Mouse (Mus musculus) kidney, postnatal 0 days (tissue): ENCODE data around the gene Ggact. TPM values are rescaled to one million over a fixed set of nuclear protein-coding genes. Genes with fewer than 3 reads are reported as not detected.

Experiments
- ATAC-seq: fragments of 200-750 bp; cut with Nextera tagmentation; replicated peaks from 2 replicates; pipeline ENCODE4 v1.8.0; 2017; ENCODE audit warnings: low read depth, moderate number of reproducible peaks, moderate TSS enrichment, moderate library complexity; ENCODE audit not compliant: low FRiP score
- DNase-seq: peaks from one replicate; pipeline ENCODE4 v3.0.0-alpha.2; 2016; ENCODE audit warnings: low spot score
- H3K27ac ChIP-seq: fragments of 300-500 bp; sonication (generic); 2 replicates; pipeline ENCODE4 v1.5.1; 2014; ENCODE audit warnings: mild to moderate bottlenecking
- H3K27me3 ChIP-seq: fragments of 300-500 bp; sonication (generic); 2 replicates; pipeline ENCODE4 v1.6.1; 2014; ENCODE audit warnings: low read length, mixed read lengths; ENCODE audit not compliant: insufficient read depth
- H3K36me3 ChIP-seq: fragments of 300-500 bp; sonication (generic); 2 replicates; pipeline ENCODE4 v1.6.1; 2014; ENCODE audit warnings: low read length, mixed read lengths; ENCODE audit not compliant: insufficient read depth
- H3K4me1 ChIP-seq: fragments of 300-500 bp; sonication (generic); replicated peaks from 2 replicates; pipeline ENCODE4 v1.6.1; 2014; ENCODE audit warnings: antibody characterized with exemption, low read length, mixed read lengths; ENCODE audit not compliant: insufficient read depth
- H3K4me2 ChIP-seq: fragments of 300-500 bp; sonication (generic); 2 replicates; pipeline ENCODE4 v1.6.1; 2014; ENCODE audit warnings: mild to moderate bottlenecking, low read length, moderate library complexity, mixed read lengths
- H3K4me3 ChIP-seq: fragments of 300-500 bp; sonication (generic); replicated peaks from 2 replicates; pipeline ENCODE4 v1.5.1; 2014; ENCODE audit warnings: low read depth, low read length
- H3K9ac ChIP-seq: fragments of 300-500 bp; sonication (generic); 2 replicates; pipeline ENCODE4 v1.6.1; 2014; ENCODE audit warnings: low read depth, low read length
- H3K9me3 ChIP-seq: fragments of 300-500 bp; sonication (generic); replicated peaks from 2 replicates; pipeline ENCODE4 v1.6.1; 2016; ENCODE audit warnings: low read length, inconsistent platforms, mixed read lengths
- CTCF ChIP-seq: IDR thresholded peaks from 2 replicates; pipeline ENCODE4 v1.5.1; 2016; ENCODE audit warnings: antibody characterized with exemption, low read depth, mild to moderate bottlenecking, moderate library complexity
- WGBS: fragments of 180-500 bp; shearing (Covaris S2); extraction: QIAGEN DNeasy Blood & Tissue Kit; methylation state at CpG from one replicate; pipeline ENCODE4 v1.1.7; 2014; 5-methylcytosine and 5-hydroxymethylcytosine counted together
- polyA plus RNA-seq: library from polyadenylated mRNA; unstranded; fragments of >200 nt; fragmentation: Nextera tagmentation; extraction: Ambion mirVana; gene quantifications from 2 replicates; pipeline ENCODE4 v1.2.1, GENCODE M21; 2015

Gene Ggact
- polyA plus RNA-seq, 1 experiment from 2014 or later = 41.1 TPM

GRCm38 (mm10) chr14:122883410-122883806 is 30.1 kb downstream of the Ggact start:
- H3K27me3 ChIP-seq = no peaks in the 10 kb centered on the region
- H3K27ac ChIP-seq = no peak overlapping the region
- no peak for TF ChIP-seq CTCF
- DNase-seq (peak; percentile 34), ATAC-seq (no peak)
- H3K9ac ChIP-seq = no peak overlapping the region
- 84% methylated on average over 4 of the region's 4 CpGs for WGBS
- no peaks in the 10 kb centered on the region for H3K36me3 ChIP-seq
- H3K4me3 ChIP-seq = no peak overlapping the region
- H3K9me3 ChIP-seq = no peaks in the 10 kb centered on the region
- no peak overlapping the region for H3K4me2 ChIP-seq
- no peaks in the 10 kb centered on the region for H3K4me1 ChIP-seq

DNA sequence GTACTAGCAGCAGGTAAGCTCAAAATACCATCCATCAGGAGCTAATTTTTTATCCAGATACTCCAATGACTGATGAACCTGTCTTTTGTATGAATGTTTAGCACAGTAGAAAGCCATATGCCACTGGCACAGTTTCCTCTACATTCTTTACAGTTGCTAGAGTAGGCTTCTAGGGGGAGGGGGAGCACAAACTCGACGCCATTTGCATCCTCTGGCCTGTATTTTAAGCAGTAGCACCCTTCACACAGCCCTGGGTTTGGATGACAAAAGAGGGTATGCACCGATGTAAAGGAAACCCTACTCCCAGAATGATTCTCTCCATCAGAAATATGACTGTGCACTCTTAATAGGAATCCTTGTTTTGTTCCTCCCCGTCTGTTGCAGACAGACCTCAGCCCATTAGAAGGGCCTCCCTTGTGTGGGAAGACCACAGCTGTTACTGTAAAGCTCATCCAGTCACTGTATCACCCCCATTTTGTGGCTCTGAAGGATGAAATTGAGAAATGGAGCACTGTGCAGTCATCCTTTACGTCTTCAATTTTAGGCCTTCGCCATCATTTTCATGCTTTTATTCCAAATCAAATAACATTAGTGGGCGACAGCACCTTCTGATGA is 30.7 kb downstream of the Ggact start:
- H3K9me3 ChIP-seq = no peaks in the 10 kb centered on the region
- no peaks in the 10 kb centered on the region for H3K36me3 ChIP-seq
- H3K4me3 ChIP-seq = no peak overlapping the region
- ATAC-seq = no peak
- TF ChIP-seq CTCF = no peak
- H3K4me2 ChIP-seq = no peak overlapping the region
- no peaks in the 10 kb centered on the region for H3K4me1 ChIP-seq
- DNase-seq = no peak
- 80% methylated on average over 7 of the region's 7 CpGs for WGBS
- no peak overlapping the region for H3K27ac ChIP-seq
- H3K9ac ChIP-seq = no peak overlapping the region
- H3K27me3 ChIP-seq = no peaks in the 10 kb centered on the region

DNA sequence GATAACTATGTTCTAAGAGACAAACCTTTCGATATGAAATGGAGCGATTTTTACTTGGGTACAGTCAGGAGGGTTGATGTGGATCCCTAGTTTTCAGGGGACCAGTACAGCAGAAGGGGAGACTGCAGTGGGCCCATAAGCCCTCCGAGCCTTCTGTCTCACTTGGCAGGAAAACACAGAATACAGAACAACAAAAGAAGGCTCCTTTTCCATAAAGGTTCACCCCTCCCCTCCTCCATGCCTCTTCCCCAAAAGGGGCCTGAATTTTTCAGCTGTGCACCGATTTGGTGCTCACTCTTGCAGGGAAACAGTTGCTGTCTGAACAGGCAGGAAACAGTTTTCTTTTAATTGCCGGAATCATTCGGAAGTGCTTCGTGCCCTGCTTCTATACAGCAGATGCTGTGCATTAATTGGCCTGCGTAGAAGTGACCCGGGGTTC is 31.3 kb downstream of the Ggact start:
- 57% methylated on average over 9 of the region's 9 CpGs for WGBS
- Histone ChIP-seq H3K4me3 (no peak overlapping the region), H3K9ac (no peak overlapping the region), H3K4me1 (no peaks in the 10 kb centered on the region), H3K36me3 (no peaks in the 10 kb centered on the region), H3K9me3 (no peaks in the 10 kb centered on the region), H3K27ac (no peak overlapping the region), H3K4me2 (no peak overlapping the region), H3K27me3 (no peaks in the 10 kb centered on the region)
- TF ChIP-seq CTCF = no peak
- no peak for DNase-seq
- no peak for ATAC-seq

DNA sequence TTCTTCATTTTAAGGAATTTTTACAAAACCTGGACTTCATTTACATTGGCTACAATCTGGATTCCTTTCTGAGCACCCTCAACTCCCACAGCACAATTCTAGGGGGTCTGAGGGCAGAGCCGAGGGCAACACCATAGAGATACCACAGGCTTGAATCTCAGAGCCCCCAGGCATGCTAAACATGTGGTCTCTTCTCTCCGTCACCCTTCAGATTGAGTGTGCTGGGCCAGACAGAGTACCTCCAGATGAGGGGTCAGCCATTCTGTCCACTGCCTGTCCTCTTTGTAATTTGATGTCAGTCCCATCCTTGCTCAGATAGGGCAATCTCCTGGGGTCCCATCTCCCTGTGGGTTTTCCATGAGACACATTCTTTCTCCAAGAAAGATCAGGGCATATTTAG is 31.9 kb downstream of the Ggact start:
- no peak overlapping the region for H3K27ac ChIP-seq
- H3K4me3 ChIP-seq = no peak overlapping the region
- no peak overlapping the region for H3K4me2 ChIP-seq
- no peaks in the 10 kb centered on the region for H3K9me3 ChIP-seq
- H3K36me3 ChIP-seq = no peaks in the 10 kb centered on the region
- DNase-seq (no peak), ATAC-seq (no peak)
- TF ChIP-seq CTCF = no peak
- no peaks in the 10 kb centered on the region for H3K27me3 ChIP-seq
- no peak overlapping the region for H3K9ac ChIP-seq
- H3K4me1 ChIP-seq = no peaks in the 10 kb centered on the region
- WGBS = 69% methylated on average over 2 of the region's 2 CpGs

DNA sequence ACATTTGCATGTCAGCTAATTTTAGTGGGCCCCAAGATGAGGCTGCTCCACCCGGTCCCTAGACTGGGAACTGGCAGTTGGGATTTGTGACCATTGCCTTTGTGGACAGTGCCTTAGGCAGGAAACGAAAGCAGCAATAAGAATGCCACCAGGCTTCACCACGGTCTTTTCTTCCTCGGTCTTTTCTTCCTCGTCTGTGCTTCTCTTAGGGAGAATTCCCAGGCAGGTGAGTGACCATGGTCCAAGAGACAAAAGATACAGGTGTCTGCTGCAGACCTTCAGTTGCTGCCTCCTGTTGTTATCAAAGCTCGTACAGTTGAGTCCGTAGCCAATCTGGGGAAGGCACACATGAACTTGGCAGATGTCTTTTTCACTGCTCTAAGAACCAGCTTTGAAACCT is 33.3 kb downstream of the Ggact start:
- H3K4me3 ChIP-seq = no peak overlapping the region
- no peaks in the 10 kb centered on the region for H3K27me3 ChIP-seq
- WGBS = 74% methylated on average over 7 of the region's 7 CpGs
- no peak for TF ChIP-seq CTCF
- H3K36me3 ChIP-seq = no peaks in the 10 kb centered on the region
- no peak overlapping the region for H3K9ac ChIP-seq
- no peaks in the 10 kb centered on the region for H3K9me3 ChIP-seq
- no peak for DNase-seq
- H3K4me2 ChIP-seq = no peak overlapping the region
- no peak overlapping the region for H3K27ac ChIP-seq
- H3K4me1 ChIP-seq = no peaks in the 10 kb centered on the region
- ATAC-seq = no peak

DNA sequence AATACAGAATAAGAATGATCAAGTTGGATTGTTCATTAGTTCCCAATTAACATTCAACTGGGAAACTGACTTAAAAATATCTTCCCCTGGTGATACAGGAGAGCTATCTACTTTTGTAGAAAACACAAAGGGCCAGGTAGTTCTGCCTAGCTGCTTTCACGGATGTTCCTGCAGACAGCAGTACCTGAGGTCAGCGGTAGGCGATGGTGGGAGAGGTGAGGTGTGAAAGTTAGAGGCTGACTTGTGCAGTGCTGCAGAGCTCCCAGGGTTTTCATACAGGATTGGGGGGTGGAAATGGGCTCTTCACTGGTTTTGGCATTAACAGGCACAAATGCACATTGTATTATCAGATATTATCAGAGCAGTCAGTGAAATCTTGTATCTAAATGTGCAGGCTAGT is 35.8 kb downstream of the Ggact start:
- no peaks in the 10 kb centered on the region for H3K27me3 ChIP-seq
- H3K4me3 ChIP-seq = no peak overlapping the region
- ATAC-seq = no peak
- TF ChIP-seq CTCF = no peak
- DNase-seq = no peak
- H3K9ac ChIP-seq = no peak overlapping the region
- WGBS = 84% methylated on average over 3 of the region's 3 CpGs
- no peaks in the 10 kb centered on the region for H3K36me3 ChIP-seq
- no peak overlapping the region for H3K27ac ChIP-seq
- no peaks in the 10 kb centered on the region for H3K9me3 ChIP-seq
- H3K4me2 ChIP-seq = no peak overlapping the region
- no peaks in the 10 kb centered on the region for H3K4me1 ChIP-seq

DNA sequence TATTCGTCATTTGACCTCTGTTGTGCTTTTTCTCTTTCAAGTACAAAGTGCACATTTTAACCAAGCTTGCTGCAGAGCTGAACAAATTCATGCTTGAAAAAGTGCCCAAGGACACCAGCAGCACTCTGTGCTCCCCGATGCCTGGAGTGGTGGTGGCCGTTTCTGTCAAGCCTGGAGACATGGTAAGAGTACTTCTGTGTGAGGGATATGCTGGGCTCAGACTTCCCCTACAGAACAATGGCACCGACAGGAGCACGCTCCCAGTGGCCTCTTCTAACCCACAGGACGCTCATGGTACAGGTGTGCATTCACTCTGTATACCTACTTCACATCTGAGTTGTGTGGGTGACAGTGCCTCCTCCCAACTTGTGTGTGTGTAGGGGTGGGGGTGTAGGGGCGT is 36.8 kb downstream of the Ggact start:
- Histone ChIP-seq H3K4me3 (no peak overlapping the region), H3K27ac (no peak overlapping the region), H3K4me1 (no peaks in the 10 kb centered on the region), H3K9ac (no peak overlapping the region), H3K27me3 (no peaks in the 10 kb centered on the region), H3K4me2 (no peak overlapping the region), H3K9me3 (no peaks in the 10 kb centered on the region), H3K36me3 (no peaks in the 10 kb centered on the region)
- no peak for TF ChIP-seq CTCF
- 68% methylated on average over 7 of the region's 7 CpGs for WGBS
- DNase-seq (no peak), ATAC-seq (0 out of 2 replicates have a peak, but pooled peaks have one; percentile 61)
